Mouse (Mus musculus): Measurements from ENCODE around the gene Hoxb7.

DNA sequence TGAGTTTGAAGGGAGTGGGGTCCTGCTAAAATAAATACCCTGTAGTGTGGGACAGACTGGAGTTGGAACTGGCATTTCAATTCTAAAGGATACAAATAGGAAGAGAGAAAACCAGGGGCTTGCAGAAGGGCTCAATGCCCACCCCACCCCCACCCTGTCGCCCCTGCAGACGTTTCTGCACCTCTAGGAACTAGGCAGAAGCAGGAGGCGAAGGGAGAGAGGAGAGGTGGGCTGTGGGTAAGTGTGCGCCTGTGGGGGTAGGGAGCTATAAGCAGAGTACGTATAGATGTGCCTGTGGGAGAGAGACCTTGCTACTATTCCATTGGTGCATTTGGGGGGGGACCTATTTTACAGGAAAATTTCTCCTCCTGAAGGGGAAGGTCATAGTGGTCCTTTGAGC, 41.3 kb downstream of the Hoxb7 start:
- TF ChIP-seq EP300 (IDR thresholded peaks at IDR 0.05; ENCODE audit: low read depth) (no peak), CTCF (IDR thresholded peaks at IDR 0.05; ENCODE audit: low read depth) (no peak)
